Mouse (Mus musculus) lung, adult 2 months (tissue): ENCODE data around the gene Etfrf1.

Experiments used
- CTCF ChIP-seq: fragments of 200-500 bp; IDR thresholded peaks from 2 replicates; pipeline ENCODE4 v1.5.1; 2011; ENCODE audit warnings: mild to moderate bottlenecking, low read length, control low read depth; ENCODE audit not compliant: insufficient read depth
- POLR2A ChIP-seq: fragments of 200-500 bp; IDR thresholded peaks from 2 replicates; pipeline ENCODE4 v1.6.1; 2011; ENCODE audit warnings: low read depth, mild to moderate bottlenecking, control low read depth, low read length, borderline replicate concordance; ENCODE audit errors: extremely low read depth

GRCm38 (mm10) chr6:145242521-145242920 lies 31.6 kb downstream of the Etfrf1 start:
- TF ChIP-seq POLR2A = no peak
- TF ChIP-seq CTCF = no peak
